Mouse (Mus musculus): ENCODE results near the gene Zfp94. TPM values are rescaled to one million over a fixed set of nuclear protein-coding genes. Genes with fewer than 3 reads are reported as not detected.

The Zfp94 gene
- total and polyA plus RNA-seq, 3 experiments, result 5.9 to 6.9 TPM; not detected in 1

- no peak overlapping the region for H3K9ac ChIP-seq (ENCODE audit: control insufficient read depth, low read depth, low read length, poor library complexity, severe bottlenecking)
- H3K4me1 ChIP-seq (ENCODE audit: control insufficient read depth in 1 of 2, insufficient read depth in 2 of 2, low read length in 2 of 2), result no peaks in the 10 kb centered on the region
- H3K79me2 ChIP-seq (ENCODE audit: control insufficient read depth, insufficient read depth, low read length, poor library complexity), result no peaks in the 10 kb centered on the region
- H3K4me3 ChIP-seq (ENCODE audit: control insufficient read depth in 1 of 2, insufficient read depth in 1 of 2, low read depth in 2 of 2, low read length in 2 of 2), result no peak overlapping the region
- no peak overlapping the region for H3K27ac ChIP-seq (ENCODE audit: control insufficient read depth, low read depth, low read length)
- DNase-seq (ENCODE audit: low read depth, low spot score), result no peak
- no peaks in the 10 kb centered on the region; a peak in 2 of 4 replicates for H3K27me3 ChIP-seq (ENCODE audit: control insufficient read depth in 1 of 2, insufficient read depth in 2 of 2, low read length in 2 of 2)
- no peaks in the 10 kb centered on the region for H3K36me3 ChIP-seq (ENCODE audit: control insufficient read depth in 1 of 2, insufficient read depth in 2 of 2, low read length in 2 of 2)
- TF ChIP-seq CHD2 (IDR thresholded peaks at IDR 0.05; ENCODE audit: low read length), result no peak
- no peak for TF ChIP-seq TCF12 (IDR thresholded peaks at IDR 0.05; ENCODE audit: low read depth, low read length)
- no peak for TF ChIP-seq USF2 (IDR thresholded peaks at IDR 0.05; ENCODE audit: borderline replicate concordance in 1 of 2, insufficient read depth in 1 of 2, low read depth in 1 of 2, low read length in 2 of 2)
- no peak for TF ChIP-seq GABPA (IDR thresholded peaks at IDR 0.05; ENCODE audit: low read depth, low read length)
- TF ChIP-seq MEF2A (IDR thresholded peaks at IDR 0.05; ENCODE audit: extremely low read depth, insufficient replicate concordance, low read depth, low read length, poor library complexity, severe bottlenecking), result no peak
- TF ChIP-seq ZC3H11A (IDR thresholded peaks at IDR 0.05; ENCODE audit: low read depth, low read length), result no peak
- no peak for TF ChIP-seq CHD1 (IDR thresholded peaks at IDR 0.05; ENCODE audit: low read depth, low read length)
- TF ChIP-seq POLR2AphosphoS2 (IDR thresholded peaks at IDR 0.05; ENCODE audit: low read length), result no peak
- TF ChIP-seq JUND (IDR thresholded peaks at IDR 0.05; ENCODE audit: low read depth, low read length), result no peak
- no peak for TF ChIP-seq NELFE (IDR thresholded peaks at IDR 0.05; ENCODE audit: low read depth, low read length)
- no peak for TF ChIP-seq TAL1 (IDR thresholded peaks at IDR 0.05; ENCODE audit: low read length)
- no peak for TF ChIP-seq GATA1 (IDR thresholded peaks at IDR 0.05; ENCODE audit: low read depth, low read length)
- no peak for TF ChIP-seq MAFK (IDR thresholded peaks at IDR 0.05; ENCODE audit: borderline replicate concordance, low read depth, low read length)
- TF ChIP-seq SIN3A (IDR thresholded peaks at IDR 0.05; ENCODE audit: low read length), result no peak
- no peak for TF ChIP-seq MYC (IDR thresholded peaks at IDR 0.05; ENCODE audit: low read depth, low read length)
- no peak for TF ChIP-seq RCOR1 (IDR thresholded peaks at IDR 0.05; ENCODE audit: low read depth, low read length)
- TF ChIP-seq RAD21 (IDR thresholded peaks at IDR 0.05; ENCODE audit: low read depth, low read length), result no peak
- no peak for TF ChIP-seq ZMIZ1 (IDR thresholded peaks at IDR 0.05; ENCODE audit: low read depth, low read length)
- no peak for TF ChIP-seq ELF1 (IDR thresholded peaks at IDR 0.05; ENCODE audit: low read depth, low read length)
- no peaks in the 10 kb centered on the region for H3K9me3 ChIP-seq (replicated peaks; ENCODE audit: insufficient read depth, low read length)
These were observed 9.2 kb upstream of the Zfp94 start for GRCm38 (mm10) chr7:24325675-24326128.

- H3K27me3 ChIP-seq (ENCODE audit: control insufficient read depth in 1 of 2, insufficient read depth in 2 of 2, low read length in 2 of 2), result no peaks in the 10 kb centered on the region; a peak in 2 of 4 replicates
- TF ChIP-seq CHD1 (IDR thresholded peaks at IDR 0.05; ENCODE audit: low read depth, low read length) (no peak), MEF2A (IDR thresholded peaks at IDR 0.05; ENCODE audit: extremely low read depth, insufficient replicate concordance, low read depth, low read length, poor library complexity, severe bottlenecking) (no peak), POLR2AphosphoS5 (IDR thresholded peaks at IDR 0.05; ENCODE audit: borderline replicate concordance, low read depth, low read length) (no peak), ELF1 (IDR thresholded peaks at IDR 0.05; ENCODE audit: low read depth, low read length) (no peak), RCOR1 (IDR thresholded peaks at IDR 0.05; ENCODE audit: low read depth, low read length) (no peak)
- no peaks in the 10 kb centered on the region for H3K36me3 ChIP-seq (ENCODE audit: control insufficient read depth in 1 of 2, insufficient read depth in 2 of 2, low read length in 2 of 2)
- H3K4me3 ChIP-seq (ENCODE audit: control insufficient read depth in 1 of 2, insufficient read depth in 1 of 2, low read depth in 2 of 2, low read length in 2 of 2), result no peak overlapping the region
- DNase-seq (ENCODE audit: low read depth, low spot score), result no peak
- H3K4me1 ChIP-seq (ENCODE audit: control insufficient read depth in 1 of 2, insufficient read depth in 2 of 2, low read length in 2 of 2), result no peaks in the 10 kb centered on the region
- H3K27ac ChIP-seq (ENCODE audit: control insufficient read depth, low read depth, low read length), result no peak overlapping the region
- H3K79me2 ChIP-seq (ENCODE audit: control insufficient read depth, insufficient read depth, low read length, poor library complexity), result no peaks in the 10 kb centered on the region
- H3K9ac ChIP-seq (ENCODE audit: control insufficient read depth, low read depth, low read length, poor library complexity, severe bottlenecking), result no peak overlapping the region
- H3K9me3 ChIP-seq (replicated peaks; ENCODE audit: insufficient read depth, low read length), result no peaks in the 10 kb centered on the region
These were observed 8.7 kb upstream of the Zfp94 start for GRCm38 (mm10) chr7:24325197-24325596.

Measured in MEL (cell line).